Mouse (Mus musculus) liver, embryonic 12.5 days (tissue): ENCODE results near the gene Acoxl. TPM values are rescaled to one million over a fixed set of nuclear protein-coding genes. Genes with fewer than 3 reads are reported as not detected.

ENCODE experiments used
- ATAC-seq: fragments of 200-750 bp; cut with Nextera tagmentation; 2 replicates; pipeline ENCODE4 v1.8.0; 2017; ENCODE audit warnings: moderate number of reproducible peaks, mild to moderate bottlenecking, moderate library complexity
- H3K27ac ChIP-seq: fragments of 300-500 bp; sonication (generic); 2 replicates; pipeline ENCODE4 v1.5.1; 2016; ENCODE audit warnings: mild to moderate bottlenecking
- H3K27me3 ChIP-seq: fragments of 300-500 bp; sonication (generic); replicated peaks from 2 replicates; pipeline ENCODE4 v1.6.1; 2016; ENCODE audit warnings: mild to moderate bottlenecking, moderate library complexity
- H3K36me3 ChIP-seq: fragments of 300-500 bp; sonication (generic); 2 replicates; pipeline ENCODE4 v1.6.1; 2016; ENCODE audit warnings: mild to moderate bottlenecking, moderate library complexity
- H3K4me1 ChIP-seq: fragments of 300-500 bp; sonication (generic); 2 replicates; pipeline ENCODE4 v1.6.1; 2016
- H3K4me2 ChIP-seq: fragments of 300-500 bp; sonication (generic); 2 replicates; pipeline ENCODE4 v1.6.1; 2016; ENCODE audit warnings: mild to moderate bottlenecking, moderate library complexity
- H3K4me3 ChIP-seq: fragments of 300-500 bp; sonication (generic); 2 replicates; pipeline ENCODE4 v1.5.1; 2016; ENCODE audit warnings: mild to moderate bottlenecking, moderate library complexity
- H3K9ac ChIP-seq: fragments of 300-500 bp; sonication (generic); 2 replicates; pipeline ENCODE4 v1.6.1; 2016; ENCODE audit warnings: mild to moderate bottlenecking, moderate library complexity
- H3K9me3 ChIP-seq: fragments of 300-500 bp; sonication (generic); replicated peaks from 2 replicates; pipeline ENCODE4 v1.6.1; 2016; ENCODE audit warnings: mild to moderate bottlenecking, moderate library complexity
- WGBS: fragments of 180-500 bp; shearing (Covaris S2); methylation state at CpG from one replicate; pipeline ENCODE4 v1.1.7; 2016; ENCODE audit not compliant: insufficient replicate concordance; 5-methylcytosine and 5-hydroxymethylcytosine counted together
- polyA plus RNA-seq: library from polyadenylated mRNA; unstranded; fragments of >200 nt; fragmentation: Nextera tagmentation; extraction: Ambion mirVana; gene quantifications from 2 replicates; pipeline ENCODE4 v1.2.1, GENCODE M21; 2016

Gene Acoxl
- polyA plus RNA-seq, 1 experiment from 2014 or later = 0.10 TPM

DNA sequence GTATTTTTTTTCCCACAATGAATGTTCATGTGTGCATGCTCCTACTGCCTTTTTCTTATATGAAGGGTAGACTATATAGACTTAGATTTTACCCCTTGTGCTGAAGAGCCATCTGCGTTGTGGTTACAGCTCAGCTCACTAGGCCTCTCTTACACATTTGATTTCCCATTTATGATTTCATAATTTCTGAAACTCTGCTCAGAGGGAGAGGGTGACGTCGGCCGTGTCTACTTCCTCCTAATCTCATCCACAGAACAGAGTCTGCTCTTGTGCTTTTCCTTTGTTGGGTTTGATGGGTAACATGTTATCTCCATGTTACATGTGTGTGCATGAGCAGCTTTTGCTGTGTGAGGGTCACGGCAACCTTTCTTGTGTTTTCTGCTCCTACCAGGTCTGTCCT, 219.2 kb downstream of the Acoxl start:
- no peaks in the 10 kb centered on the region for H3K4me1 ChIP-seq
- H3K4me2 ChIP-seq = no peak overlapping the region
- H3K27me3 ChIP-seq = no peaks in the 10 kb centered on the region
- no peak overlapping the region for H3K27ac ChIP-seq
- H3K36me3 ChIP-seq = no peaks in the 10 kb centered on the region
- no peaks in the 10 kb centered on the region for H3K9me3 ChIP-seq
- 69% methylated on average over 5 of the region's 5 CpGs for WGBS
- H3K9ac ChIP-seq = no peak overlapping the region
- H3K4me3 ChIP-seq = no peak overlapping the region
- no peak for ATAC-seq

DNA sequence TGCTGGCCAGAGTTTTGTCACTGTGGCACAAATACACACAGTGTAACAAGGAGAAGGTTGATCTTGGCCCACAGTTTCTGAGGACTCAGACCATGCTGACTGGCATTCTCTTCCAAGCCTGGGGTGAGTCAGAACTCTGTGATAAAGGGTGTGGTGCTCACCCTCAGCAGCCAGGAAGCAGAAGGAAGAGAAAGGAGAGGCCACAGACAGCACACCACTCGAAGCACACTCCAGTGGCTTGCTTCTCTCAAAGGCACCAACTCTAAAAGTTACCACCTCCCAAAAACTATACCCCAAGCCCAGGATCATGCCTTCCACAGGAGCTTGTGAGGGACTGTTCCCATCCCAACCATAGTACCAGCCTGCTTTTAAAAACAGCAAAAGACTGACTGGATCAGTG, 220.0 kb downstream of the Acoxl start:
- no peaks in the 10 kb centered on the region for H3K36me3 ChIP-seq
- no peak for ATAC-seq
- no peaks in the 10 kb centered on the region for H3K9me3 ChIP-seq
- H3K27me3 ChIP-seq = no peaks in the 10 kb centered on the region
- H3K4me2 ChIP-seq = no peak overlapping the region
- 38% methylated on average over 1 of the region's 1 CpGs for WGBS
- no peaks in the 10 kb centered on the region for H3K4me1 ChIP-seq
- H3K27ac ChIP-seq = no peak overlapping the region
- H3K9ac ChIP-seq = no peak overlapping the region
- no peak overlapping the region for H3K4me3 ChIP-seq

DNA sequence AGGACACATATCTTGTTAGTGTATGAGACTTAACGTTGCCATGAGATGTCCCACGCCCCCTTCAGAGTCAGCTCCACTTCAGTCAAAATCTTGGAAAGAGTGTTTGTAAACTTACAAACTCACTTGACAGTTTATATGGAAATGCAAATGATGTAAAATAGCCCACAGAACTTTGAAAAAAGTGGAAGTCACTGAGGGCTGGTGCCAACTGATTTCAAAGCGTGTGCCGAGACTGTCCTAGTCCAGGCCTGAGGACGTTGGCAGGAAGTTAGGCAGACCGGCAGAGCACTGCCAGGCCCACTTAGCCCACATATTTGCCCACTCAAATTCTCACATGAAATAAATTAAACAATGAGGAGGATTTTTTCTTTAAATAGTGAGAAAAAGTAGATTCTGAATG, 221.5 kb downstream of the Acoxl start:
- Histone ChIP-seq H3K9me3 (no peaks in the 10 kb centered on the region), H3K9ac (no peak overlapping the region), H3K4me1 (no peaks in the 10 kb centered on the region), H3K27me3 (no peaks in the 10 kb centered on the region), H3K27ac (no peak overlapping the region), H3K4me3 (no peak overlapping the region), H3K36me3 (no peaks in the 10 kb centered on the region), H3K4me2 (no peak overlapping the region)
- WGBS = 67% methylated on average over 6 of the region's 6 CpGs
- no peak for ATAC-seq

DNA sequence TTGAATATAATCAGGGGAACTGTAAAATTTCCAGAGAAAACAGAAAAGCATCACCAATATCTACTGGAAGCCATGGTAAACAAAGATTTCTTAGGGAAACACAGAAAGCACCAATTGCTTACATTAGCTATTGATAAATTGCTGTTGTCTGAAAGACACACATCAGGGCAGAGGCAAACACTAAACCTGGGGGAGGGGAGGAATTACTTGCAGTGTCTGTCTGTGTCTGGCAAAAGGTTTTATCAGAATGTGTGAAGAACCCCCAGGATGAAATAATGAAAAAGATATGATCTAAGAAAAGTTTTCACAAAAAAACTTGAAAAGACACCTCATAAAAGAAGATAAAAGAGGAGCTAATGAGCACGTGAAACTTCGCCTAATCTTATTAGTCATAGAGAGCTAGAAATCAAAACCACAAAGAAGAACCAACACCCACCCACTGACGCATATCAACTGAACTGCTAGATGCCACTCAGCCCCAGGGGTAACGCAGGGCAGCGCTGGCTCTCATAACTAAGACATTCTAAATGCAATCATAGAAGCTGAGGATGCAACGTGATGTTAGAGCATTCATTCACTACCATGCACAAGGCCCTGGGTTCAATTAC, 222.1 kb downstream of the Acoxl start:
- ATAC-seq = no peak
- Histone ChIP-seq H3K9ac (no peak overlapping the region), H3K4me2 (no peak overlapping the region), H3K27ac (no peak overlapping the region), H3K9me3 (no peaks in the 10 kb centered on the region), H3K4me3 (no peak overlapping the region), H3K4me1 (no peaks in the 10 kb centered on the region), H3K27me3 (no peaks in the 10 kb centered on the region), H3K36me3 (no peaks in the 10 kb centered on the region)
- 27% methylated on average over 6 of the region's 6 CpGs for WGBS

DNA sequence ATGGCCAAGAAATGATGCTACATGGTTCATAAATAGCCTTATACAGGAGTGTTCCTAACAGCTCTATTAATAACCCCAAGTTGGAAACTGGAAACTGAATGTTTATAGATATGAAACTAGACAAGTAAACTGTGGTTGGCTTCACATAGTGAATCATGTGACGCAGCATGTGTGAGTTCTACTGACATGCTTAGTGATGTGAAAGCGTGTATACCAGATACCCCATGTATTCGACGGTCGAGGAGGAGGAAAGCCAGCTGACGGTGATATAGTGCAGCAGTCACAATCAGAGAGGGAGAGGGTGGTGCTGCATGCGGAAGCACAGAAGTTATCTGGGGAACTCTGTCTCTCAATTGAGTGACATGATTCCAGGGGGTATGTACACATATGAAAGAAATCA, 222.8 kb downstream of the Acoxl start:
- H3K4me2 ChIP-seq = no peak overlapping the region
- H3K27ac ChIP-seq = no peak overlapping the region
- no peaks in the 10 kb centered on the region for H3K27me3 ChIP-seq
- 66% methylated on average over 7 of the region's 7 CpGs for WGBS
- no peak overlapping the region for H3K4me3 ChIP-seq
- no peaks in the 10 kb centered on the region for H3K9me3 ChIP-seq
- H3K9ac ChIP-seq = no peak overlapping the region
- H3K4me1 ChIP-seq = no peaks in the 10 kb centered on the region
- H3K36me3 ChIP-seq = no peaks in the 10 kb centered on the region
- no peak for ATAC-seq

DNA sequence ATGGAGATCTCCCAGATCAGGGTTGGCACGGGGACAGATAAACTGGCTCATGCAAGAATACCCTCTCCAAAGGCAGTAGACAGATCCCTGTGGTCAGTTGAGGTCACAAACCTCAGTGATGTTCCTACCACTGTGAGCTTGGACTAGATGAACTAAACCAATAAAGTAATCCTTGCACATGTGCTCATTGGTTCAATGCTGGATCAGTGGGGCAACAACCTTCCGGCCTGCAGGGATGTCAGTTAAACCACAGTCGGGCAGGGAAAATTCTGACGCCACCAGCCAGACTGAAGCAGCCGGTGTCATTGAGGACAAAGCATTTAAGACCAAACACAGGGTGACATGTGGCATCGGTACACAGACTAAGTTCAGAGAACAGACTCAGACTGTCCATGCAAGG, 224.1 kb downstream of the Acoxl start:
- H3K4me1 ChIP-seq = no peaks in the 10 kb centered on the region
- no peaks in the 10 kb centered on the region for H3K27me3 ChIP-seq
- H3K4me2 ChIP-seq = no peak overlapping the region
- H3K4me3 ChIP-seq = no peak overlapping the region
- no peak for ATAC-seq
- no peaks in the 10 kb centered on the region for H3K36me3 ChIP-seq
- H3K9ac ChIP-seq = no peak overlapping the region
- 71% methylated on average over 6 of the region's 6 CpGs for WGBS
- no peak overlapping the region for H3K27ac ChIP-seq
- no peaks in the 10 kb centered on the region for H3K9me3 ChIP-seq

DNA sequence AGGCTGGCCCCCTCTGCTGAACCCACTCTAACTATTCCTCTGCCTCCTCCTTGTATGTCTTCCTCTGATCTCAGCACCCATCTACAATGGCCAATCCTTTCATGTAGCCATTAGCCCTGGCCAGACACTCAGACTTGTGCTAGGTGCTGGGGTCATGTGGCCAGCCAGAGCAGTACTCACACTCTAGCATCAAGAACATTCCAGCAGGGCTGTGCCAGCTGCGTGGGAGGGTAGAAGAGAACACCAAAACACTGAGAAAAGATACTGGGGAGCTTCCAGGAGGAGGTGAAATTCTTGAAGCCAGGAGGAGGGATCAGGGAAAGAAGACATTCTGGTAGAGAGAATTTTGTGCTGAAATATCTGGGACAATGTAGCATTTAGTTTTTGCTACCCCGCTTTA, 226.3 kb downstream of the Acoxl start:
- no peak for ATAC-seq
- Histone ChIP-seq H3K4me2 (no peak overlapping the region), H3K36me3 (no peaks in the 10 kb centered on the region), H3K4me1 (no peaks in the 10 kb centered on the region), H3K4me3 (no peak overlapping the region), H3K9ac (no peak overlapping the region), H3K9me3 (no peaks in the 10 kb centered on the region), H3K27me3 (no peaks in the 10 kb centered on the region), H3K27ac (no peak overlapping the region)
- 78% methylated on average over 2 of the region's 2 CpGs for WGBS

DNA sequence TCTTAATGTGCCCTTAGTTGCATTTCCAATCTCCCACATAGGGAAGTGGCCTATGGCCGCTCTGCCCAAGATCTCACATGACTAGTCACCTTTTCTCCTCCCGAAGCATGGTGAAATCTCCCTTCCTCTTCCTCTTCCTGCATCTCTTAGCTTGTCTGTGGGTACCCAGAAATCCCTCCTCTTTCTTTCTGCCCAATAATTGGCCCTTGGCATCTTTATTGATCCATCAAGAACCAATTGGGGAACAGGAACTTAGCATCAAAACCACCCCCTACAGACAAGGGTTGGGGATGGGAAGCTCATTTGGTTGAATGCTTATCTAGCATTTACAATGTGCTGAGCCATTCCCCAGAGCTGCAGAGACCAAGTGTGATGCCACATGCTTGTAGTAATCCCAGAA, 226.9 kb downstream of the Acoxl start:
- H3K9me3 ChIP-seq = no peaks in the 10 kb centered on the region
- WGBS = 48% methylated on average over 2 of the region's 2 CpGs
- H3K4me2 ChIP-seq = no peak overlapping the region
- H3K27me3 ChIP-seq = no peaks in the 10 kb centered on the region
- no peak overlapping the region for H3K9ac ChIP-seq
- ATAC-seq = no peak
- H3K4me3 ChIP-seq = no peak overlapping the region
- no peaks in the 10 kb centered on the region for H3K4me1 ChIP-seq
- H3K36me3 ChIP-seq = no peaks in the 10 kb centered on the region
- H3K27ac ChIP-seq = no peak overlapping the region

DNA sequence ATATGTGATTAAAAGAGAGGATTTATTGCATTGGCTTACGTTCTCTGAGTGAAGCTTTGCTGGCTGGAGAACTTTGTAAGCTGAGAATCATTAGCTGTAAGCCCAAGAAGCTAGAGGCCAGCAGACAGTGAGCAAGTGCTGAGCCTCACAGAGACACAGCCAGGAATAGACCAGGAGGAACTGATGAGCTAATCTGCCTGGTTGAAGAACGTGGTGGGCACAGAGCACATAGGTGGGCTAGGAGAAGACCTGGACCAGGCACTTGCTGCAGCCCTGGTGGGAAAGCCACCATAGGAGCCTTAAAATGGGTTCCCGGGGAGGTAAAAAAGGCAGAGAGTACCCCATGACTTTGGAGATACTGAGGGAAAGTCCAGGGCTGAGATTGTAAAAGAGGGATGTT, 228.5 kb downstream of the Acoxl start:
- Histone ChIP-seq H3K36me3 (no peaks in the 10 kb centered on the region), H3K9ac (no peak overlapping the region), H3K27me3 (no peaks in the 10 kb centered on the region; the same call in 1 of the 2 replicates), H3K9me3 (no peaks in the 10 kb centered on the region), H3K4me3 (no peak overlapping the region), H3K27ac (no peak overlapping the region), H3K4me2 (no peak overlapping the region), H3K4me1 (no peaks in the 10 kb centered on the region)
- WGBS = 67% methylated on average over 3 of the region's 3 CpGs
- no peak for ATAC-seq

DNA sequence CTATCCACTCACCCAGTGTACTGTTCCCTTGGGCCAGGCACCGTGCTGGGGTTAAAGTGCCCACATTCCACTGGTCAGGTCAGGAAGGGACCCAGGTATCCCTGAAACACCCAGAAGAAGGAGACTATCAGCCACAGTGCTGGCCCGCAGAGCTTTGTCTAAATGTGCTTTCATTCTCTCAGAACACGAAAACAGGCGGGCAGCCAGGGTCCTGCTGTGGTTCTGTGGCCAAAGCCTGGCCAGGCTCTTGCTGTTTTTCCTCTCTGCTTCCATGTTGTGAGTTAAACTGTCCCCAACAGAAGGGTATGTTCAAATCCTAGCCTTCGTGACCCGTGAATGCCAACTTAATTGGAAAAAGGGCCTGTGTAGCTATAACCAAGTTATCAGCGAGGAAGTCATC, 228.9 kb downstream of the Acoxl start:
- Histone ChIP-seq H3K4me1 (no peaks in the 10 kb centered on the region), H3K27me3 (no peaks in the 10 kb centered on the region; the same call in 1 of the 2 replicates), H3K27ac (no peak overlapping the region), H3K9ac (no peak overlapping the region), H3K4me3 (no peak overlapping the region), H3K9me3 (no peaks in the 10 kb centered on the region), H3K4me2 (no peak overlapping the region), H3K36me3 (no peaks in the 10 kb centered on the region)
- WGBS = 79% methylated on average over 7 of the region's 7 CpGs
- no peak for ATAC-seq

DNA sequence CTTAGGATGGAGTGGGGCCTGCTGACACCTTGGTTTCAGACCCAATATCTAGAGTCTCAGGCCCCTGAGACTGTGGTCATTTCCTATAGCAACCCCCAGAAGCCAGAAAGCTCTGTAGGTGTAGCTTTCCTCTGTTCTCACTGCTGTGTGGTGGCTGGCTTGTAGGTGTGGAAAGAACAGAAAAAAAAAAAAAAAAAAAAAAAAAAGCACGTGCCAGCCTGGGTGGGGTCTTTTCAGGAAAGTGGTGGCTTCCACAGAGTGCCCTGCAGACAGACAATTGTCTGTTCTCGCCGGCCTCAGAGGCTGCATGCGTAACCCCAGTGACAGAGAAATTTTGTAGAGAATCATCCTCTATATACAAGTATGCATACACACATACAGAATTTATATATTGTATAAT, 229.5 kb downstream of the Acoxl start:
- no peak overlapping the region for H3K4me3 ChIP-seq
- no peak overlapping the region for H3K9ac ChIP-seq
- no peak overlapping the region for H3K27ac ChIP-seq
- no peaks in the 10 kb centered on the region for H3K36me3 ChIP-seq
- whole genome bisulfite sequencing = 70% methylated on average over 4 of the region's 4 CpGs
- H3K4me2 ChIP-seq = no peak overlapping the region
- no peaks in the 10 kb centered on the region; the same call in 1 of the 2 replicates for H3K27me3 ChIP-seq
- H3K9me3 ChIP-seq = no peaks in the 10 kb centered on the region
- ATAC-seq = no peak
- H3K4me1 ChIP-seq = no peaks in the 10 kb centered on the region

DNA sequence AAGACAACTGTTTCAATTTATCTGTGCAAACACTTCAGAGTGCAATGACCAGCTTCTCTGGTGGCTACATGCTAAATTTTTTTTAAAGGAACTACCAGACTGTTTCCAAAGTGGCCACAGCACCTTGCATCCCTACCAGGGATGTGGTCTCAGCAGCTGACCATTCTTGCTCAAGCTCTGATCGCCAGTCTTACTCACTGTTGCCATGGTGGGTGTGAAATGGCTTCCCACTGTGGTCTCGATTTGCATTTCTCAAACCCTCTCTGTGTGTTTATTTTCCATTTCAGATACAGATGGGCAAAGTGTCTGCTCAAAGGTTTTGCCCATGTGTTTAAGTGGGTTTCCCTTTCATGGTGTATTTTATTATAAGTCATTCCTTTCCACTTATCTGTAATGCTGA, 230.3 kb downstream of the Acoxl start:
- H3K27ac ChIP-seq = no peak overlapping the region
- H3K9me3 ChIP-seq = no peaks in the 10 kb centered on the region
- H3K9ac ChIP-seq = no peak overlapping the region
- no peak for ATAC-seq
- no peaks in the 10 kb centered on the region for H3K36me3 ChIP-seq
- no peaks in the 10 kb centered on the region; the same call in 1 of the 2 replicates for H3K27me3 ChIP-seq
- H3K4me2 ChIP-seq = no peak overlapping the region
- no peaks in the 10 kb centered on the region for H3K4me1 ChIP-seq
- WGBS = 45% methylated on average over 2 of the region's 2 CpGs
- H3K4me3 ChIP-seq = no peak overlapping the region

DNA sequence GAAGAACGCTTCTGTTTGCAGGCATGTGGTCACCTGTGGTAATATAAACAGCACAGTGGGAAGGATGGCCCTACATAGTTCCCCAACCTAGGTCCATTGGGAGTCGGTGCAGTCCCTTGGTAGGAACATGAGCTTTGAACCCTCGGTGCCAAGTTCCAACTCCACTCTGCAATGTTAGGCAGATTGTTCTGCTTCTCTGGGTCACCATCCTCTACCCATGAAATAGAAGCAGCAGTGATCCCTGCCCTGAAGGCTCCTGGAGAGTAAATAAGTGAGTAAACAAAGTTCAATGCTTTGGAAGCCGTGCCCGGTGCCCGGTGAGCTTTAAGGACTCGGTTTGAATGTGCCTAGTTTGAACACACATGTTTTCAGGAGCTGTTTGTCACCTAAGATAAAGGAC, 233.1 kb downstream of the Acoxl start:
- H3K27ac ChIP-seq = no peak overlapping the region
- peaks cover 1% of the 10 kb centered on the region; the same call in 1 of the 2 replicates for H3K27me3 ChIP-seq
- no peak overlapping the region for H3K4me2 ChIP-seq
- no peaks in the 10 kb centered on the region for H3K36me3 ChIP-seq
- no peak overlapping the region for H3K9ac ChIP-seq
- no peaks in the 10 kb centered on the region for H3K4me1 ChIP-seq
- no peak overlapping the region for H3K4me3 ChIP-seq
- H3K9me3 ChIP-seq = no peaks in the 10 kb centered on the region
- WGBS = 64% methylated on average over 7 of the region's 7 CpGs
- ATAC-seq = no peak
